Mouse (Mus musculus) bone marrow macrophage, adult 2 months (primary cell): ENCODE results near the gene Slc48a1. TPM values are rescaled to one million over a fixed set of nuclear protein-coding genes. Genes with fewer than 3 reads are reported as not detected.

Source experiments
- H3K27ac ChIP-seq: 2 replicates; pipeline ENCODE4 v1.5.1; 2012; ENCODE audit warnings: low read depth, low read length; ENCODE audit not compliant: insufficient read depth
- H3K4me1 ChIP-seq: 2 replicates; pipeline ENCODE4 v1.6.1; 2012; ENCODE audit warnings: low read length; ENCODE audit not compliant: control insufficient read depth, insufficient read depth
- H3K4me3 ChIP-seq: 2 replicates; pipeline ENCODE4 v1.5.1; 2012; ENCODE audit warnings: mild to moderate bottlenecking, low read length, moderate library complexity; ENCODE audit not compliant: insufficient read depth
- CTCF ChIP-seq: IDR thresholded peaks from 2 replicates; pipeline ENCODE4 v1.5.1; 2012; ENCODE audit warnings: low read depth, mild to moderate bottlenecking, low read length, moderate library complexity
- POLR2A ChIP-seq: IDR thresholded peaks from 2 replicates; pipeline ENCODE4 v1.6.1; 2012; ENCODE audit warnings: mild to moderate bottlenecking, low read depth, low read length, borderline replicate concordance
- polyA plus RNA-seq: library from polyadenylated mRNA; stranded (reverse); fragments of >200 nt; gene quantifications from 2 replicates; pipeline ENCODE4 v1.2.4, GENCODE M21; 2012; ENCODE audit not compliant: missing spikeins, insufficient read depth, insufficient read length

Slc48a1 gene
- polyA plus RNA-seq, 1 experiment, result 265 TPM

GRCm38 (mm10) chr15:97743961-97744525 lies 34.3 kb upstream of the Slc48a1 start:
- Histone ChIP-seq H3K4me1 (no peaks in the 10 kb centered on the region), H3K4me3 (no peak overlapping the region), H3K27ac (no peak overlapping the region)
- no peak for TF ChIP-seq POLR2A
- TF ChIP-seq CTCF, result no peak

DNA sequence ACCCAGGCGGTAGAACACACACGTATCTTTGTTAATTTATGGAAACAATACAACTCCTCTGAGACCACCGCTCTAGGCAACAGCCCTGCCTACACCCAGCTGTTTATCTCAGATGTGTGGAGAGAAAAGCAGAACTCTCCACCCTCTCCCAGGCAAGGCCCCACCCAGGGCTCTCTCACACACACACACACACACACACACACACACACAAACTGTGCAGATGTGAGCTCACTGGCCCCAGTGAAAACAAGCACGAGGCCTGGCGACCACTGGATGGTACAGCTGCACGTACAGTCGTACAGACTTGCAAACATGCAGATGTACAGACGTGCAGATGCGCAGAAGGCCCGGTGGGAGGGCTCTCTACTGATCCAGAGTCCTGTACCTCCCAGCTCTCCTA lies 33.4 kb upstream of the Slc48a1 start:
- no peaks in the 10 kb centered on the region for H3K4me1 ChIP-seq
- TF ChIP-seq CTCF, result no peak
- no peak for TF ChIP-seq POLR2A
- H3K27ac ChIP-seq, result no peak overlapping the region
- no peak overlapping the region for H3K4me3 ChIP-seq

- Histone ChIP-seq H3K4me3 (no peak overlapping the region), H3K27ac (no peak overlapping the region), H3K4me1 (peaks cover under 1% of the 10 kb centered on the region; the same call in 1 of the 2 replicates)
- TF ChIP-seq POLR2A, result no peak
- no peak for TF ChIP-seq CTCF
Measured at GRCm38 (mm10) chr15:97745331-97745730, 33.0 kb upstream of the Slc48a1 start.

- TF ChIP-seq CTCF, result no peak
- H3K27ac ChIP-seq, result no peak overlapping the region
- H3K4me3 ChIP-seq, result no peak overlapping the region
- H3K4me1 ChIP-seq, result peaks cover 7% of the 10 kb centered on the region; the same call in 1 of the 2 replicates
Measured at GRCm38 (mm10) chr15:97746278-97746677, 32.0 kb upstream of the Slc48a1 start.

DNA sequence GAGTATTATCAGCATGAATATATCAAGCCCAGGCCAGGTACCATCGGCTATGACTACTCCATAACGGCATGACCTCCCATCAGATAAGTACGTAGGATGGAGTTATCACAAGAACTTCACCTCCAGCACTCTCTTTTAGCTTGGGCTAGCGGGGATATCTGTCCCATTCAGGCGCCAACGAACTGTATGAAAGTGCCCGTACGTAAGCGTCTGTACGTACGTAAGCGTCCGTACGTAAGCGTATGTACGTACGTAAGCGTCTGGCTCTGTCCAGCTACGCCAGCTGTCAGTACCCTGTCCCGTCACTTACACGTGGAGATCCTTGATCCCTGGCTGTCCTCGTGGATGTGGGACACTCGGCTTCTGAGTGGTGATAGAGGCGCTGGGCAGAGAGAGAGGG lies 31.6 kb upstream of the Slc48a1 start:
- Histone ChIP-seq H3K4me3 (no peak overlapping the region), H3K27ac (no peak overlapping the region), H3K4me1 (peaks cover 7% of the 10 kb centered on the region; the same call in 1 of the 2 replicates)
- no peak for TF ChIP-seq CTCF
- TF ChIP-seq POLR2A, result no peak

DNA sequence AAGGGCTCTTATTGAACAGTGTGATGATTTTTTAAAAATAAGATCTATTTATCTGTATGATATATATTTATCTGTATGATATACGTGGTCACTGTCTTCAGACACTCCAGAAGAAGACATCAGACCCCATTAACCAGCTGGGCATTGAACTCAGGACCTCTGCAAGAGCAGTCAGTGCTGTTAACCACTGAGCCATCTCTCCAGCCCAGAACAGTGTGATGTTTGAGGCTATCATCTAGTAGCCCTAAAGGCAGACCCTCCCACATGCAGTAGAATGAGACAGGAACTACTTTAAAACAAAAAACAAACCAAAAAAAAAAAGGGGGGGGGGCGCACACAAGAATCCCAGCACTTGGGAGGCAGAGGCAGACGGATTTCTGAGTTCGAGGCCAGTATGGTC lies 30.8 kb upstream of the Slc48a1 start:
- Histone ChIP-seq H3K4me1 (peaks cover 7% of the 10 kb centered on the region; the same call in 1 of the 2 replicates), H3K4me3 (no peak overlapping the region), H3K27ac (no peak overlapping the region)
- TF ChIP-seq CTCF (no peak), POLR2A (no peak)

- Histone ChIP-seq H3K4me3 (no peak overlapping the region), H3K27ac (no peak overlapping the region), H3K4me1 (peaks cover 7% of the 10 kb centered on the region; the same call in 1 of the 2 replicates)
- TF ChIP-seq CTCF (no peak), POLR2A (no peak)
Measured at GRCm38 (mm10) chr15:97748309-97748708, 30.0 kb upstream of the Slc48a1 start.

DNA sequence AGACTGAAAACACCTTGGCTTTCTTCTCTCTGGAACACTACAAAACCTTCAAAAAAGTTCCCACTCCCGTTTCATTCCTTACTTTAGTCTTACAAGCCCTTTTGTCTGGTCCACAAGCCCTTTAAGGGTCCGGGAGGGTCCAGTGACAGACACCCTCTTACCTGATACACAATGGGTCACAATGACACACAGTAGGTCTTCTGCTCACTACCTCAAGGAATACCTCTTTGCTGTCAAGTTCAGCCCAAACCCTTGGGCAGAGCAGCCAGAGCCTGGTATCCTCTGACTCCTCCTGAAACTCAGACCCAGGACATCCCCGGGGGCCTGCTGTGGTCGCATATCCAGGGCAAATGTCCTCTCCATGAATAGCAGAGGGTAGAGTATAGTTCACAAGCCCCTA lies 29.4 kb upstream of the Slc48a1 start:
- H3K4me1 ChIP-seq, result peaks cover 7% of the 10 kb centered on the region; the same call in 1 of the 2 replicates
- H3K27ac ChIP-seq, result no peak overlapping the region
- no peak overlapping the region for H3K4me3 ChIP-seq
- TF ChIP-seq POLR2A (no peak), CTCF (no peak)

GRCm38 (mm10) chr15:97749397-97749796 lies 28.9 kb upstream of the Slc48a1 start:
- Histone ChIP-seq H3K4me1 (peaks cover 7% of the 10 kb centered on the region; the same call in 1 of the 2 replicates), H3K27ac (no peak overlapping the region)
- TF ChIP-seq CTCF (no peak), POLR2A (no peak)

GRCm38 (mm10) chr15:97749841-97750240 lies 28.5 kb upstream of the Slc48a1 start:
- no peak overlapping the region for H3K4me3 ChIP-seq
- no peak for TF ChIP-seq CTCF
- no peak for TF ChIP-seq POLR2A
- H3K27ac ChIP-seq, result no peak overlapping the region
- peaks cover 7% of the 10 kb centered on the region; the same call in 1 of the 2 replicates for H3K4me1 ChIP-seq

More at GRCm38 (mm10) chr15:97749397-97749796, 28.9 kb upstream of the Slc48a1 start:
- no peak overlapping the region for H3K4me3 ChIP-seq

- H3K27ac ChIP-seq, result no peak overlapping the region
- H3K4me3 ChIP-seq, result no peak overlapping the region
- H3K4me1 ChIP-seq, result peaks cover 7% of the 10 kb centered on the region; the same call in 1 of the 2 replicates
- TF ChIP-seq POLR2A (no peak), CTCF (no peak)
Measured at GRCm38 (mm10) chr15:97750697-97751096, 27.6 kb upstream of the Slc48a1 start.
